ENCODE assay signal across 9 mouse cellular contexts in genomic region chr2:125507893-125508292, GRCm38 (mm10). TPM values are rescaled to one million over a fixed set of nuclear protein-coding genes. Genes with fewer than 3 reads are reported as not detected.
DNase-seq lines count a peak whose midpoint lies in the region; ATAC-seq and TF ChIP-seq lines count a peak whose summit lies in the region.
"Had no signal": no experiment of that assay in that cellular context is flagged by ENCODE, and none has a peak within 500 bp of the region (broad histone marks: within the 10 kb centered on the region; RNA-seq: fewer than 3 reads in every experiment).

Fbn1 (minus strand) TSS chr2:125507993.

- H3K9ac ChIP-seq in kidney, postnatal 0 days (ENCODE audit: low read depth, low read length): peak within 1 kb of the TSS; percentile 72
- H3K9ac ChIP-seq in forebrain, embryonic 11.5 days (ENCODE audit: low read length): peak within 1 kb of the TSS; percentile 81
- peak within 1 kb of the TSS; percentile 64 for H3K9ac ChIP-seq in midbrain, embryonic 15.5 days

- H3K9me3 ChIP-seq in kidney, postnatal 0 days (replicated peaks; ENCODE audit: low read length): no peaks in the 10 kb centered on the region
- no peaks in the 10 kb centered on the region for H3K9me3 ChIP-seq in forebrain, embryonic 11.5 days (ENCODE audit: control insufficient read depth, low read length)
- H3K9me3 ChIP-seq in midbrain, embryonic 15.5 days: no peaks in the 10 kb centered on the region

- H3K36me3 ChIP-seq in kidney, postnatal 0 days (ENCODE audit: insufficient read depth, low read length): no peaks in the 10 kb centered on the region
- no peaks in the 10 kb centered on the region for H3K36me3 ChIP-seq in forebrain, embryonic 11.5 days (ENCODE audit: control insufficient read depth, insufficient read depth, low read length)
- no peaks in the 10 kb centered on the region for H3K36me3 ChIP-seq in midbrain, embryonic 15.5 days (replicated peaks)

- DNase-seq in kidney, postnatal 0 days (ENCODE audit: low spot score): no peak
- DNase-seq in kidney, postnatal 4 days: no peak
- DNase-seq in forebrain, embryonic 11.5 days (ENCODE audit: low spot score): no peak
- DNase-seq in heart, postnatal 4 days: no peak
- no peak for DNase-seq in testis, postnatal 10 days (ENCODE audit: low spot score)
- no peak for DNase-seq in spleen, postnatal 14 days (ENCODE audit: low spot score in 2 of 2)
- DNase-seq in c-Kit-positive CD71-positive TER-119-positive erythroid progenitor cells, embryonic 14.5 days (ENCODE audit: low spot score): no peak

- H3K4me2 ChIP-seq in kidney, postnatal 0 days (ENCODE audit: low read length): peak within 1 kb of the TSS; percentile 94
- H3K4me2 ChIP-seq in forebrain, embryonic 11.5 days (ENCODE audit: low read depth, low read length, severe bottlenecking): peak within 1 kb of the TSS; percentile 92
- peak within 1 kb of the TSS; percentile 83 for H3K4me2 ChIP-seq in midbrain, embryonic 15.5 days

- H3K27ac ChIP-seq in kidney, postnatal 0 days: peak within 1 kb of the TSS; percentile 84
- no peak within 1 kb of the TSS for H3K27ac ChIP-seq in forebrain, embryonic 11.5 days (ENCODE audit: low read depth, low read length)
- H3K27ac ChIP-seq in midbrain, embryonic 15.5 days: peak within 1 kb of the TSS; percentile 63

- H3K4me3 ChIP-seq in kidney, postnatal 0 days (replicated peaks; ENCODE audit: low read depth, low read length): peak within 1 kb of the TSS; percentile 61
- peak within 1 kb of the TSS; percentile 65 for H3K4me3 ChIP-seq in forebrain, embryonic 11.5 days (ENCODE audit: low read depth, low read length)
- peak within 1 kb of the TSS; percentile 78 for H3K4me3 ChIP-seq in midbrain, embryonic 15.5 days

- no peak for ATAC-seq in kidney, postnatal 0 days (replicated peaks; ENCODE audit: low FRiP score, low read depth)
- no peak for ATAC-seq in forebrain, embryonic 11.5 days (replicated peaks; ENCODE audit: low FRiP score)
- no peak for ATAC-seq in midbrain, embryonic 15.5 days (replicated peaks)

- H3K4me1 ChIP-seq in kidney, postnatal 0 days (replicated peaks; ENCODE audit: insufficient read depth, low read length): 0 out of 2 replicates have a peak, but pooled peaks cover 5% of the 10 kb centered on the region
- peaks cover 6% of the 10 kb centered on the region; the same call in 1 of the 2 replicates for H3K4me1 ChIP-seq in forebrain, embryonic 11.5 days (replicated peaks; ENCODE audit: control insufficient read depth, insufficient read depth, low read length)
- H3K4me1 ChIP-seq in midbrain, embryonic 15.5 days: peaks cover 16% of the 10 kb centered on the region

- TF ChIP-seq CTCF in kidney, postnatal 0 days (IDR thresholded peaks at IDR 0.05; ENCODE audit: low read depth): no peak

- 85% methylated on average over 4 of the region's 4 CpGs for WGBS in kidney, postnatal 0 days
- 85% methylated on average over 4 of the region's 4 CpGs for WGBS in forebrain, embryonic 11.5 days
- WGBS in midbrain, embryonic 15.5 days: 84% methylated on average over 4 of the region's 4 CpGs

- no peaks in the 10 kb centered on the region for H3K27me3 ChIP-seq in kidney, postnatal 0 days (ENCODE audit: insufficient read depth, low read length)
- H3K27me3 ChIP-seq in forebrain, embryonic 11.5 days (ENCODE audit: control insufficient read depth, insufficient read depth, low read length): no peaks in the 10 kb centered on the region
- peaks cover 7% of the 10 kb centered on the region; the same call in 1 of the 2 replicates for H3K27me3 ChIP-seq in midbrain, embryonic 15.5 days (replicated peaks)
- H3K27me3 ChIP-seq: CH12.LX had no signal

RNA-seq across cellular contexts. Expression of gene Fbn1, which starts in this region (rescaled TPM):
- polyA plus RNA-seq in kidney, postnatal 0 days (2015; fragmentation: Nextera tagmentation; extraction: Ambion mirVana): 13.2 and 13.4 TPM in 2 replicates
- polyA plus RNA-seq in forebrain, embryonic 11.5 days (2014; fragmentation: Nextera tagmentation; extraction: Ambion mirVana): 8.0 and 8.8 TPM in 2 replicates
- 100 to 1,000 TPM; 223 to 241 TPM for total RNA-seq in heart, postnatal 4 days (2021)
- 2.5 and 2.7 TPM in 2 replicates for polyA plus RNA-seq in midbrain, embryonic 15.5 days (2015; fragmentation: Nextera tagmentation; extraction: Ambion mirVana)
